Mouse (Mus musculus) lung, embryonic 15.5 days (tissue): ENCODE measurements at regions not wholly inside any gene's neighbourhood (a gene's known extent, or its start where the extent isn't known, plus 50 kb on each side); places are given as distances from the start of the nearest gene placed in this dataset.
"Not testable (repeated sequence)": the region's sequence is repeated elsewhere in the genome, so short reads cannot be mapped to it uniquely, and the experiment has no call there.

Experiments
- ATAC-seq: fragments of 200-750 bp; cut with Nextera tagmentation; 2 replicates; pipeline ENCODE4 v1.8.0; 2017; ENCODE audit warnings: moderate number of reproducible peaks, borderline replicate concordance; ENCODE audit not compliant: low FRiP score, low TSS enrichment; ENCODE audit errors: extremely low read depth
- H3K27ac ChIP-seq: fragments of 300-500 bp; sonication (generic); 2 replicates; pipeline ENCODE4 v1.5.1; 2015; ENCODE audit warnings: moderate library complexity, mild to moderate bottlenecking, inconsistent platforms
- H3K27me3 ChIP-seq: fragments of 300-500 bp; sonication (generic); 2 replicates; pipeline ENCODE4 v1.6.1; 2015; ENCODE audit warnings: inconsistent platforms
- H3K36me3 ChIP-seq: fragments of 300-500 bp; sonication (generic); 2 replicates; pipeline ENCODE4 v1.6.1; 2015; ENCODE audit warnings: inconsistent platforms
- H3K4me1 ChIP-seq: fragments of 300-500 bp; sonication (generic); 2 replicates; pipeline ENCODE4 v1.6.1; 2015; ENCODE audit warnings: inconsistent platforms
- H3K4me2 ChIP-seq: fragments of 300-500 bp; sonication (generic); 2 replicates; pipeline ENCODE4 v1.6.1; 2015; ENCODE audit warnings: inconsistent platforms, mild to moderate bottlenecking, moderate library complexity
- H3K4me3 ChIP-seq: fragments of 300-500 bp; sonication (generic); 2 replicates; pipeline ENCODE4 v1.5.1; 2015; ENCODE audit warnings: mild to moderate bottlenecking, inconsistent platforms
- H3K9ac ChIP-seq: fragments of 300-500 bp; sonication (generic); 2 replicates; pipeline ENCODE4 v1.6.1; 2015; ENCODE audit warnings: inconsistent platforms
- H3K9me3 ChIP-seq: fragments of 300-500 bp; sonication (generic); 2 replicates; pipeline ENCODE4 v1.6.1; 2016; ENCODE audit warnings: inconsistent platforms
- WGBS: fragments of 180-500 bp; shearing (Covaris S2); methylation state at CpG from one replicate; pipeline ENCODE4 v1.1.7; 2015; 5-methylcytosine and 5-hydroxymethylcytosine counted together

DNA sequence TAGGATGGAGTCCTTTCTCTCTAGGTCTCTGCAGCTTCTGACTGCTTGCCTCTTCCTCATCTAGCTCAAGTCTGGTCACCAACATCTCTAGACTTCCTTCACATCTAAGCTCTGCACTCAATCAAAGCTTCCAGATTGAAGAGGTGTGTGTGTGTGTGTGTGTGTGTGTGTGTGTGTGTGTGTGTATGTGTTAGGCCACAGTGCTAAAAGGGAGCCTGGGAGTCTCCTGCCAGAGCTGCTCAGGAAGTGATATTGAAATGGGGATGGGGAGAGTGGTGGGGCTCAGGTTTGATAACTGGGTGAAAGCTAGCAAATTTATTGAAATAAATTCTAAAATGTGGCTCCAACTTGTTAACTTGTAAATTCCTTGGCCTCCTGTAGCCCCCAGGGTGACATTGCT is 73.3 kb downstream of the Gm31371 start:
- H3K9me3 ChIP-seq, H3K27me3 ChIP-seq, H3K36me3 ChIP-seq, H3K27ac ChIP-seq, H3K9ac ChIP-seq, H3K4me1 ChIP-seq, H3K4me2 ChIP-seq, ATAC-seq, H3K4me3 ChIP-seq: not testable (repeated sequence)

DNA sequence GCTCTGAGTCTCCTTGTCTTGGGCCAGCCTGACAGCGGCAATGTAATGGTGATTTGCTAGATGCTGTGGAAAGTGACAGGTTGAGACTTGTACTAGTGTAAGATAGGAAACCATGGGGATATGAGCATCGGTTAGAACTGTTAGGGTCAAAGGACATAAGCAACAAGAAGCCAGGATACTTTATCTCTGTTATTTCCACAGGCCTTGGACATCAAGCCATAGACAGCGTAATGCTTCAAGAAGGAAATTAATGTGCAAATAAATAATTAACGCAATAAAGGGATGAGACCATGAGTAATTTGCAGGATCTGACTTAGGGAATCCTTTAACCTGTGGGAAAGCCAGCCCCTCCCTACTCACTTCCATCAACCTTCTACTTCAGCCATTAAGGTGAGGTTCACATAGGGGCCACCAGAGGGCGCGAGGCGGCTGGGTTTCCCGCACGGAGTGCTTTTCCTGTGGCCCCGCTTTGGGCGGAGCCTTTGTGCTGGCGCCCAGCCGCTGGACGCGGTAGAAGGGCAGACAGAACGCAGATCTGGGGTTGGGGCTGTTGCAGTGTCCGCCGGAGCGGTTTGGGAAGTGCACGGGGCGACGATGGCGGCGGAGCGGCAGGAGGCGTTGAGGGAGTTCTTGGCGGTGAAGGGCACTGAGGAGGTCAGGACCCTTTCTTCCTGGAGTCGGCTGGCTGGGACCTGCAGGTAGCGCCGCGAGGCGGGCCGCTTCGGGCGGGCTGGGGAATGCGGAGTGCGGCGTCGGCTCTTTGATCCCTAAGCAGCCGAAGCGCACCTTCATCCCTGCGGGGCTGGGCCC is 76.5 kb downstream of the Gm31371 start:
- Histone ChIP-seq H3K36me3 (peaks cover 13% of the 10 kb centered on the region), H3K27me3 (no peaks in the 10 kb centered on the region), H3K4me3 (peak overlapping the region; percentile 57), H3K4me1 (0 out of 2 replicates have a peak, but pooled peaks cover 4% of the 10 kb centered on the region), H3K27ac (peak overlapping the region; percentile 33; the same call in 1 of the 2 replicates), H3K4me2 (peak overlapping the region; percentile 80), H3K9me3 (peaks cover 7% of the 10 kb centered on the region; the same call in 1 of the 2 replicates), H3K9ac (peak overlapping the region; percentile 64)
- WGBS: 8% methylated on average over 42 of the region's 42 CpGs
- ATAC-seq: peak; percentile 95

DNA sequence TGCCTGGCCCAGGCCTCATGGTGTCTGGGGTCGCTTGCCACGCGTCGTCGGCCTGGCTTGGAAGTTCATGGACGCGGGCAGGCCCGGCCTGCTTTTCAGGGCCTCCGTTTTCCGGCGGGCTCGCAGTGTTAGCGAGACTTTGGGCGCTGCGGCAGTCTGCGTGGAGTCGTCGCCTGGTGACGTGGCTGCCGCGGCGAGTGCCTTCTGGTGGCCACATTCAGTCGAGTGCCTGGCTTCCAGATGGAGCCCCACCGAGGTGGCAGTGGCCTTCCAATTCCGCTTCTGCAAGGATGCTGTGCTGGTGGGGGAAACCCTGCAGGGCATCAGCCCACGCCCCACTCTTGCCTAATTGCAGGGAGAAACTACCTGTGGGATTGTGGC is 77.1 kb downstream of the Gm31371 start:
- Histone ChIP-seq H3K4me2 (peak overlapping the region; percentile 80), H3K9ac (peak overlapping the region; percentile 64), H3K4me3 (peak overlapping the region; percentile 57), H3K36me3 (peaks cover 13% of the 10 kb centered on the region), H3K27ac (peak overlapping the region; percentile 33; the same call in 1 of the 2 replicates)
- H3K27me3 ChIP-seq, H3K4me1 ChIP-seq, H3K9me3 ChIP-seq: not testable (repeated sequence)
- ATAC-seq: peak; percentile 23; the same call in 1 of the 2 replicates
- WGBS: 25% methylated on average over 26 of the region's 26 CpGs

DNA sequence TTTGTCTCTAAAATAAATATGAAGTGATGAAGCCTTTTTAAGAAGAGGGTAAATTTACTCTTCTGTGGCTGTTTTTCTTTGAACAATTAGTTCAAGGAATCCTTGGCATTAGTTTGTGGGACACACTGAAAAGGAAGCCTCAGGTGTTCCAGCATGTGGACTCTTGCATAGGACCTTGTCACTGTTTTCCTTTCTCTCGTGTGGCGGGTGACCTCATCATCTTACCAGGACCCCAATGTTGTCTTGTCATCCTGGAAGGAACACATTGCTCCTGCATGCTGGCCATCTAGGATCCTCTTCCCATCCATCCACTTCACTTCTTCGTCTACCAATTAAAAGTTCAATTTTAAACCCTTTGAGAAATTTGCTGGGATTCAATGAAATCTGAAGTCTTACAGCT is 104.9 kb downstream of the Gm31371 start:
- not testable (repeated sequence) for H3K36me3 ChIP-seq, H3K4me2 ChIP-seq, H3K9ac ChIP-seq, H3K27me3 ChIP-seq, ATAC-seq, H3K4me3 ChIP-seq, H3K4me1 ChIP-seq, H3K27ac ChIP-seq, H3K9me3 ChIP-seq
- WGBS: 76% methylated on average over 3 of the region's 3 CpGs

DNA sequence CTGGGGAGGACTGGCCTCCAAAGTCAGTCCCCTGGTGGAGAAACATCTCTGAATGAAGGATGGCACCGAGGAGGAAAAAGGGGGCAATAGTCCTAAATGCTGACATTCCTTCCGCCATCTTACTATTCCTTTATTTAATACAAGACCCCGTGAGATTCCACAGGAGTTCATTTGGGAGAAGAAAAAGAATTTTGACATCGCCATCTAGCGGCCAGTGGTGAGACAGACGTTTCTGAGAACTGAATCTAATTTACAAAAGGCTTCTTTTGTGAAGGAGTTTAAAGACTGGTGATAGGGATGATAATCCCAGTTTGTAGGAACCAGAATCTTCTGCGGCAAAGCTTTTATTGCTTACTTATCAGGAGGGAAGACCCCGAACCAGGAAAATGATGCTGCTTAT is 107.8 kb downstream of the Gm31371 start:
- H3K9me3 ChIP-seq, H3K9ac ChIP-seq, H3K4me3 ChIP-seq, H3K27ac ChIP-seq, H3K27me3 ChIP-seq, H3K4me1 ChIP-seq, H3K4me2 ChIP-seq, ATAC-seq: not testable (repeated sequence)
- H3K36me3 ChIP-seq: peaks cover 13% of the 10 kb centered on the region; the same call in 1 of the 2 replicates
- 63% methylated on average over 8 of the region's 8 CpGs for WGBS

DNA sequence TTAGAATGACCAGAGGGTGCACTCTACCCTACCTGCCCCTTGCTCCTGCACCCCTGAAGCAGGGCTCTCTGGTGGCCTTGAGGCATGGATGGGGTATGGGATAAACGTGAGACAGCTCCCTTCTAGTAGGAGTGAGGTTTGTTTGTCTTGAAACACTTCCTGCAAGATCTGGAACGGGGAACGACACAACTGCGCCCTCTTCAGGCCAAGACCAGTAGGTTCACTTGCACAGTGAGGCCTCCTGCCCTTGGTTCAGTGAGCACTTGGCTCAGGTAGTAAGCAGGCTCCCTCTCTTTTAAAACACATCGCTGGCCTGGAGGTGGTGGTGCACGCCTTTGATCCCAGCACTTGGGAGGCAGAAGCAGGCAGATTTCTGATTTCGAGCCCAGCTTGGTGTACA is 110.1 kb downstream of the Gm31371 start:
- H3K36me3 ChIP-seq: peaks cover 13% of the 10 kb centered on the region; the same call in 1 of the 2 replicates
- WGBS: 68% methylated on average over 7 of the region's 7 CpGs

DNA sequence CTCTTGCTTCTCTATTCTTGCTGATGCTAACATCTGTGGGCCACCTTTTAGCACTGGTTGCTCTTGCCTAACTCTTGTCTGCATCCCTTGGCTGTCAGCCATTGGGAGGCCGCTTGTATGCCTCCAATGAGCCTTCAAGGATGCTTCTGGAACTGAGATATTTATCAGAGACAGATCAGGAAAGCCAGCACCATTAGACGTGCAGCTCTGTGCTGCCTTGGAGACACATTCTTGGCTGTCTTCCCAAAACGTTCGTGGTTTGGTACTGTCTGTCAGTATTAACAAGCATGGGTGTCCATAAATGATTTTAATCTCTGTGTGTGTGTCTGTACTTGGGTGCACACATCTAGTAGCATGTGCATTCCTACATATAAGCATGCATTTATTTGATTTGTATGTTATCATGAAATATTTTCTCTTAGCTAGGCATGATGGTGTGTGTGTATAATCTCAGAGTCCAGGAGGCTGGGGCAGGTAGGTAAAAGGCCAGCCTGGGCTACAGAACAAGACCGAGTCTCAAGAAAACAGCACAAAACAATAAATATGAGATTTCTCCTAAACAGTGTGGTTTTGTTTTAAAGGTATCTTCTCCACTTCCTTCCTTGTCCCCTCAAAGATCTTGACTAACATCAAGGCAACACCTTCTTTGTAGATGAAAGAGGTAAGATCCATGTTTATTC is 111.4 kb downstream of the Gm31371 start:
- H3K27me3 ChIP-seq, H3K4me1 ChIP-seq, H3K9me3 ChIP-seq, H3K9ac ChIP-seq, ATAC-seq, H3K4me3 ChIP-seq, H3K4me2 ChIP-seq, H3K27ac ChIP-seq: not testable (repeated sequence)
- WGBS: 44% methylated on average over 5 of the region's 5 CpGs
- H3K36me3 ChIP-seq: peaks cover 11% of the 10 kb centered on the region; the same call in 1 of the 2 replicates

More for the DNA sequence above, 110.1 kb downstream of the Gm31371 start:
- H3K4me1 ChIP-seq, H3K4me3 ChIP-seq, H3K9me3 ChIP-seq, H3K27me3 ChIP-seq, H3K27ac ChIP-seq, H3K4me2 ChIP-seq, H3K9ac ChIP-seq, ATAC-seq: not testable (repeated sequence)

DNA sequence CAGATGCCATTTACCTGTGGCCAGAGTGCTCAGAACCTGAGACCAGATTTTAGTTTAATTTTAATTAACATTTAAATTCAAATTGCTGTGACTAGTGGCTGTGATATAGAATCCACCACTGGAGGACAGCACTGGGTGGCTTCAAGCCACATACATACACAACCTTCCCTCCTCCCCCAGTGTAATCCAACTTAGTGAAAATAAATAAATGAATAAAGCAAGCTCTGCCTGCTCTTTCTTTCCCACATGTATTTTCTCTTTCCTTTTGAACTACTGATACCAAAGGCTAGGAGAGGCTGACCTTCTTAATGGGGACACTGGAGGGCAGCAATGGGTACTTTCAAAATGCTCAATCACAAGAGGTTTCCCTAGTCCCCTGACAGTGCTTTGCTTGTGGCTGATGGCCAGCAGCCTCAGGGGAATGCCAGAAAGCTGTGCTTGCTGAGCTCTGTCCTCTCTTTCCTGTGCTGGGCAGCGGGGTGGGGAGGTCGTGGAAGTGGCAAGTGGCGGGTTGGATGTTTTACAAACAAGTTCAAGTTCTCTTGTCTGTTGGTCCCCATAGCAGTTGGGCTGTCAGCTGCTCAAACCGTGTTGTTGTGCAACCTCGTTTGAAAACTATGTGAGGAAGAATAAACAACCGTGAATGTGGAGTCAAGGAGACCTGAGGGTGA is 112.4 kb downstream of the Gm31371 start:
- peak; percentile 67; the same call in 1 of the 2 replicates for ATAC-seq
- not testable (repeated sequence) for H3K4me2 ChIP-seq, H3K27ac ChIP-seq, H3K27me3 ChIP-seq, H3K4me1 ChIP-seq, H3K9me3 ChIP-seq, H3K9ac ChIP-seq, H3K4me3 ChIP-seq
- peaks cover 11% of the 10 kb centered on the region; the same call in 1 of the 2 replicates for H3K36me3 ChIP-seq
- 59% methylated on average over 6 of the region's 6 CpGs for WGBS

DNA sequence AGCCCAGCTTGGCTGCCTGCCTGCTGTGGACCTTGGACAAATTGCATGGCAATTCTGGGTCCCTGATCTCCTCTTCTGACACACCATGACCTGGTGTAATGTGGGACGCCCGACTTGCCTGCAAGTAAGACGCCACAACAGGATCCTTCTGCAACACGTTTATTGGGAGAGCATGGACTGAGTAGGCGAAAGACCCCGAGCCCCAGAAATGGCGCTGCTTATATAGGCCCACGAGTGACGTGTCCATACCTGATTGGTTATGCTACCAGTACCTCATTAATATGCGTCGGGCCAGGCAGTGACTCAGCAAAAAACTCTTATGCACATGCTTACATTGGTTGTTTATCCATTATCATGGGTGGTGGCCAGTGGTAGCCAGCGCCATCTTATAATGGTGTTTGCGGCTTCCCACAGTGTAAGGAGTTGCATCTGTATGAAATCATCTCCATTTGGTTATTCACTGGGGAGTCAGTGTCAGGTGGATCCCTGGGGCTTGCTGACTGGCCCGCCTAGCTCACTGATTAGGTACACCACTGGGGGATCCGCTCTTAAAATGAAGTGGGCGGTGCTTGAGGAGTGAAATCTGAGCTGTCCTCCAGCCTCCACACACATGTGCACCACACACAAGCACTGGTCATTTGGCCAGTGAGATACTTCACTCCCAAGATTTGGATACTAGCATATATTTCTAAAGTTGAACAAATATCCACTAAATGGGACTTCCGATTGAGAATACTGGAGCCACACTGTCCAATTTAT is 113.1 kb downstream of the Gm31371 start:
- not testable (repeated sequence) for H3K27me3 ChIP-seq, H3K4me3 ChIP-seq, H3K9ac ChIP-seq, H3K27ac ChIP-seq, ATAC-seq, H3K9me3 ChIP-seq, H3K4me2 ChIP-seq, H3K4me1 ChIP-seq
- H3K36me3 ChIP-seq: peaks cover 11% of the 10 kb centered on the region; the same call in 1 of the 2 replicates
- 81% methylated on average over 17 of the region's 17 CpGs for WGBS

DNA sequence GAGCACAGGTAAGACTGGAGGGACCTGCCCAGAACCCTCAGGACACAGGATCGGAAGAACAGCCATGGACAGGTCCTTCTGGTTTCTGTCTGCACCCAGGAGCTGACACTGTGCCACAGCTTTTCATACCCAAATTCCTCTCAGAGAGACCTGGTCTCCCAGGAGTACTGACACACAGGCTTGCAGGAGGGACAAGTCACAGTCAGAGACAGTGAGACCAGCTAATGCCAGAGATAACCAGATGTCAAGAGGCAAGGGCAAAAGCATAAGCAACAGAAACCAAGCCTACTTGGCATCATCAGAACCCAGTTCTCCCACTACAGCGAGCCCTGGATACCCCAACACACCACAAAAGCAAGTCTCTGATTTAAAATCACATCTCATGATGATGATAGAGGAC is 122.3 kb downstream of the Gm31371 start:
- not testable (repeated sequence) for H3K4me1 ChIP-seq, H3K4me3 ChIP-seq, H3K9ac ChIP-seq, H3K4me2 ChIP-seq, H3K9me3 ChIP-seq, ATAC-seq, H3K27me3 ChIP-seq, H3K27ac ChIP-seq, H3K36me3 ChIP-seq
- 69% methylated on average over 1 of the region's 2 CpGs for WGBS

DNA sequence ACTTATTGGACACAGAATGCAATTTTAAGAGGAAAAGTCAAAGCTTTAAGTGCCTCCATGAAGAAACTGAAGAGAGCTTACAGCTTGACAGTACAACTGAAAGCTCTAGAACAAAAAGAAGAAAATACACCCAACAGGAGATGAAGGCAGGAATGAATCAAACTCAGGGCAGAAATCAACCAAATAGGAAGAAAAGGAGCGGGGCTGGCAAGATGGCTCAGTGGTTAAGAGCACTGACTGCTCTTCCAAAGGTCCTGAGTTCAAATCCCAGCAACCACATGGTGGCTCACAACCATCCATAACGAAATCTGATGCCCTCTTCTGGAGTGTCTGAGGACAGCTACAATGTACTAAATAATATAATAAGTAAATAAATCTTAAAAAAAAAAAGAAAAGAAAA is 124.8 kb downstream of the Gm31371 start:
- 58% methylated on average over 2 of the region's 2 CpGs for WGBS

More for the DNA sequence above, 124.8 kb downstream of the Gm31371 start:
- not testable (repeated sequence) for H3K4me1 ChIP-seq, H3K27me3 ChIP-seq, H3K9ac ChIP-seq, H3K9me3 ChIP-seq, H3K36me3 ChIP-seq, H3K4me2 ChIP-seq, H3K27ac ChIP-seq, H3K4me3 ChIP-seq, ATAC-seq
